Mouse (Mus musculus) spleen, adult 2 months (tissue): ENCODE data around the gene Gm45213.

Experiments used
- CTCF ChIP-seq: fragments of 200-500 bp; IDR thresholded peaks from 2 replicates; pipeline ENCODE4 v1.5.1; 2011; ENCODE audit warnings: mild to moderate bottlenecking, inconsistent platforms; ENCODE audit not compliant: insufficient read depth, insufficient read length, insufficient replicate concordance; ENCODE audit errors: extremely low read depth
- POLR2A ChIP-seq: fragments of 200-500 bp; IDR thresholded peaks from 2 replicates; pipeline ENCODE4 v1.6.1; 2011; ENCODE audit warnings: low read depth, low read length, inconsistent platforms

DNA sequence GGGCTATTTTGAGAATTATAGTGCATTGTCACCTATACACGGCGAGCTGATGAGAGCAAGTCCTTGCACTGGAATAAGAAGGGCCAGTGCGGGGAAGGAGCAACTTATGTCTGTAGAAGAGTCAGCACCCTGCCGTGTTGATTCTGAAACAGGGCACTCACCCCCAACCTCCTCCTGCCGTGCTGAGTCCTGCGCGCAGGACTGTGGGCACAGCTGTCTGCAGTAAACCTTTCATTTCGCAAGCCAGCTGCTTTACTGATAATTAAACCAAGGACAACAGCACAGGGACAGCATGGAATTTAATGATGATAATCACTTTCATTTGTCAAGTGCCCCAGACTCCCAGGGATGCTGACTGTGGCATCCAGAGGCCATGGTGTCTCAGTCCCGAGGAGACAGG, 1.2 kb downstream of the Gm45213 start:
- TF ChIP-seq POLR2A = no peak
- no peak for TF ChIP-seq CTCF
